Mouse (Mus musculus) bone marrow macrophage, adult 2 months (primary cell): ENCODE measurements at regions not wholly inside any gene's neighbourhood (a gene's known extent, or its start where the extent isn't known, plus 50 kb on each side); places are given as distances from the start of the nearest gene placed in this dataset.

Source experiments
- H3K27ac ChIP-seq: 2 replicates; pipeline ENCODE4 v1.5.1; 2012; ENCODE audit warnings: low read depth, low read length; ENCODE audit not compliant: insufficient read depth
- H3K4me1 ChIP-seq: 2 replicates; pipeline ENCODE4 v1.6.1; 2012; ENCODE audit warnings: low read length; ENCODE audit not compliant: control insufficient read depth, insufficient read depth
- H3K4me3 ChIP-seq: 2 replicates; pipeline ENCODE4 v1.5.1; 2012; ENCODE audit warnings: mild to moderate bottlenecking, low read length, moderate library complexity; ENCODE audit not compliant: insufficient read depth
- CTCF ChIP-seq: IDR thresholded peaks from 2 replicates; pipeline ENCODE4 v1.5.1; 2012; ENCODE audit warnings: low read depth, mild to moderate bottlenecking, low read length, moderate library complexity
- POLR2A ChIP-seq: IDR thresholded peaks from 2 replicates; pipeline ENCODE4 v1.6.1; 2012; ENCODE audit warnings: mild to moderate bottlenecking, low read depth, low read length, borderline replicate concordance

- Histone ChIP-seq H3K4me3 (no peak overlapping the region), H3K27ac (no peak overlapping the region), H3K4me1 (peaks cover 26% of the 10 kb centered on the region)
- TF ChIP-seq POLR2A, result no peak
- TF ChIP-seq CTCF, result no peak
Observed at GRCm38 (mm10) chr8:11094516-11094915, 86.3 kb upstream of the Irs2 start.

GRCm38 (mm10) chr8:11092348-11092747 lies 84.1 kb upstream of the Irs2 start:
- peaks cover 12% of the 10 kb centered on the region for H3K4me1 ChIP-seq
- TF ChIP-seq CTCF (no peak), POLR2A (no peak)
- no peak overlapping the region for H3K27ac ChIP-seq
- no peak overlapping the region for H3K4me3 ChIP-seq

GRCm38 (mm10) chr8:11091675-11092345 lies 83.6 kb upstream of the Irs2 start:
- TF ChIP-seq CTCF (no peak), POLR2A (no peak)
- H3K4me1 ChIP-seq, result peaks cover 12% of the 10 kb centered on the region
- no peak overlapping the region for H3K27ac ChIP-seq
- no peak overlapping the region for H3K4me3 ChIP-seq

- H3K4me3 ChIP-seq, result no peak overlapping the region
- TF ChIP-seq POLR2A (no peak), CTCF (no peak)
- no peak overlapping the region for H3K27ac ChIP-seq
- H3K4me1 ChIP-seq, result peaks cover 3% of the 10 kb centered on the region; the same call in 1 of the 2 replicates
Observed at GRCm38 (mm10) chr8:11088946-11089665, 80.8 kb upstream of the Irs2 start.

GRCm38 (mm10) chr8:11085244-11085643 lies 77.0 kb upstream of the Irs2 start:
- TF ChIP-seq POLR2A (no peak), CTCF (no peak)
- no peak overlapping the region for H3K4me3 ChIP-seq
- H3K27ac ChIP-seq, result no peak overlapping the region
- H3K4me1 ChIP-seq, result peaks cover 3% of the 10 kb centered on the region; the same call in 1 of the 2 replicates

- no peak overlapping the region for H3K4me3 ChIP-seq
- TF ChIP-seq POLR2A (no peak), CTCF (no peak)
- peaks cover 3% of the 10 kb centered on the region; the same call in 1 of the 2 replicates for H3K4me1 ChIP-seq
- H3K27ac ChIP-seq, result no peak overlapping the region
Observed at GRCm38 (mm10) chr8:11084051-11084533, 75.8 kb upstream of the Irs2 start.

GRCm38 (mm10) chr8:11080813-11081212 lies 72.6 kb upstream of the Irs2 start:
- Histone ChIP-seq H3K4me3 (no peak overlapping the region), H3K4me1 (no peaks in the 10 kb centered on the region), H3K27ac (no peak overlapping the region)
- no peak for TF ChIP-seq CTCF
- TF ChIP-seq POLR2A, result no peak

GRCm38 (mm10) chr8:11079805-11080204 lies 71.5 kb upstream of the Irs2 start:
- H3K4me3 ChIP-seq, result no peak overlapping the region
- no peaks in the 10 kb centered on the region for H3K4me1 ChIP-seq

GRCm38 (mm10) chr8:11077138-11077537 lies 68.9 kb upstream of the Irs2 start:
- Histone ChIP-seq H3K4me3 (no peak overlapping the region), H3K4me1 (no peaks in the 10 kb centered on the region), H3K27ac (no peak overlapping the region)
- TF ChIP-seq POLR2A (no peak), CTCF (no peak)

More at GRCm38 (mm10) chr8:11079805-11080204, 71.5 kb upstream of the Irs2 start:
- H3K27ac ChIP-seq, result no peak overlapping the region
- TF ChIP-seq POLR2A, result no peak
- TF ChIP-seq CTCF, result no peak

- no peaks in the 10 kb centered on the region for H3K4me1 ChIP-seq
- H3K4me3 ChIP-seq, result no peak overlapping the region
- TF ChIP-seq POLR2A (no peak), CTCF (peak; percentile 34)
- no peak overlapping the region for H3K27ac ChIP-seq
Observed at GRCm38 (mm10) chr8:11071162-11071561, 62.9 kb upstream of the Irs2 start.
